Mouse (Mus musculus) brown adipose tissue, adult 24 weeks (tissue): ENCODE results near the gene Lenep. TPM values are rescaled to one million over a fixed set of nuclear protein-coding genes. Genes with fewer than 3 reads are reported as not detected.

Source experiments
- H3K27ac ChIP-seq: fragments of 200-500 bp; replicated peaks from 2 replicates; pipeline ENCODE4 v1.5.1; 2012; ENCODE audit warnings: low read depth, mild to moderate bottlenecking, low read length
- H3K4me1 ChIP-seq: fragments of 200-500 bp; 2 replicates; pipeline ENCODE4 v1.6.1; 2012; ENCODE audit warnings: low read length, mixed read lengths; ENCODE audit not compliant: control insufficient read depth, insufficient read depth, insufficient read length
- H3K4me3 ChIP-seq: fragments of 200-500 bp; 2 replicates; pipeline ENCODE4 v1.5.1; 2012; ENCODE audit warnings: low read depth, mild to moderate bottlenecking, low read length, moderate library complexity; ENCODE audit not compliant: insufficient read depth
- polyA plus RNA-seq: library from polyadenylated mRNA; stranded (reverse); fragments of >200 nt; gene quantifications from 2 replicates; pipeline ENCODE4 v1.2.4, GENCODE M21; 2012; ENCODE audit not compliant: missing spikeins, insufficient read depth, insufficient read length

Lenep gene
- polyA plus RNA-seq, 1 experiment: not detected

GRCm38 (mm10) chr3:89424416-89425140 is 22.0 kb upstream of the Lenep start:
- H3K4me3 ChIP-seq: no peak overlapping the region
- peaks cover 7% of the 10 kb centered on the region for H3K4me1 ChIP-seq
- H3K27ac ChIP-seq: no peak overlapping the region

GRCm38 (mm10) chr3:89422556-89423205 is 20.1 kb upstream of the Lenep start:
- no peak overlapping the region for H3K4me3 ChIP-seq
- H3K4me1 ChIP-seq: peaks cover 7% of the 10 kb centered on the region
- H3K27ac ChIP-seq: no peak overlapping the region

- H3K4me1 ChIP-seq: peaks cover 7% of the 10 kb centered on the region
- H3K4me3 ChIP-seq: peak overlapping the region; percentile 40
- H3K27ac ChIP-seq: 0 out of 2 replicates have a peak overlapping the region, but pooled peaks have one; percentile 71
Measured at GRCm38 (mm10) chr3:89421810-89422473, 19.3 kb upstream of the Lenep start.

- Histone ChIP-seq H3K4me1 (peaks cover 7% of the 10 kb centered on the region), H3K4me3 (peak overlapping the region; percentile 40), H3K27ac (peak overlapping the region; percentile 71)
Measured at GRCm38 (mm10) chr3:89421002-89421774, 18.6 kb upstream of the Lenep start.

- peaks cover 7% of the 10 kb centered on the region for H3K4me1 ChIP-seq
- 0 out of 2 replicates have a peak overlapping the region, but pooled peaks have one; percentile 26 for H3K4me3 ChIP-seq
- H3K27ac ChIP-seq: peak overlapping the region; percentile 71
Measured at GRCm38 (mm10) chr3:89420421-89420820, 17.8 kb upstream of the Lenep start.

GRCm38 (mm10) chr3:89419981-89420380 is 17.4 kb upstream of the Lenep start:
- H3K27ac ChIP-seq: peak overlapping the region; percentile 98
- peaks cover 7% of the 10 kb centered on the region for H3K4me1 ChIP-seq
- H3K4me3 ChIP-seq: peak overlapping the region; percentile 79

GRCm38 (mm10) chr3:89419571-89419970 is 17.0 kb upstream of the Lenep start:
- Histone ChIP-seq H3K4me1 (peaks cover 7% of the 10 kb centered on the region), H3K27ac (peak overlapping the region; percentile 98), H3K4me3 (peak overlapping the region; percentile 79)

- H3K27ac ChIP-seq: peak overlapping the region; percentile 98
- H3K4me3 ChIP-seq: peak overlapping the region; percentile 79
- peaks cover 7% of the 10 kb centered on the region for H3K4me1 ChIP-seq
Measured at GRCm38 (mm10) chr3:89418861-89419250, 16.3 kb upstream of the Lenep start.

- peak within 1 kb of the TSS; percentile 98 for H3K27ac ChIP-seq
- H3K4me3 ChIP-seq: peak within 1 kb of the TSS; percentile 79
- H3K4me1 ChIP-seq: peaks cover 7% of the 10 kb centered on the region
Measured at GRCm38 (mm10) chr3:89418170-89418860, 15.7 kb upstream of the Lenep start, which contains the start of the genes Cks1b and Shc1. Gene Cks1b, minus strand, starts transcription at chr3:89418383. Gene Shc1, plus strand, starts transcription at chr3:89418443.

- H3K27ac ChIP-seq: no peak overlapping the region
- H3K4me1 ChIP-seq: peaks cover 7% of the 10 kb centered on the region
- H3K4me3 ChIP-seq: peak overlapping the region; percentile 56
Measured at GRCm38 (mm10) chr3:89417840-89418169, 15.2 kb upstream of the Lenep start.

GRCm38 (mm10) chr3:89417131-89417530 is 14.5 kb upstream of the Lenep start:
- peak overlapping the region; percentile 15; the same call in 1 of the 2 replicates for H3K4me3 ChIP-seq
- no peak overlapping the region for H3K27ac ChIP-seq

GRCm38 (mm10) chr3:89416158-89416557 is 13.6 kb upstream of the Lenep start:
- H3K27ac ChIP-seq: no peak overlapping the region
- H3K4me3 ChIP-seq: no peak overlapping the region
- H3K4me1 ChIP-seq: 0 out of 2 replicates have a peak, but pooled peaks cover 2% of the 10 kb centered on the region

More at GRCm38 (mm10) chr3:89417131-89417530, 14.5 kb upstream of the Lenep start:
- H3K4me1 ChIP-seq: peaks cover 7% of the 10 kb centered on the region

GRCm38 (mm10) chr3:89411490-89412393 is 9.1 kb upstream of the Lenep start, which contains the start of gene Flad1:
Gene Flad1, minus strand, starts transcription at chr3:89411870.
- Histone ChIP-seq H3K4me1 (peaks cover 8% of the 10 kb centered on the region; the same call in 1 of the 2 replicates), H3K27ac (peak within 1 kb of the TSS; percentile 93), H3K4me3 (peak within 1 kb of the TSS; percentile 79)
